Mouse (Mus musculus) myocyte (in vitro differentiated cells): ENCODE measurements around the gene Tnfrsf19. TPM values are rescaled to one million over a fixed set of nuclear protein-coding genes. Genes with fewer than 3 reads are reported as not detected.

ENCODE experiments used
- H3K27me3 ChIP-seq: one replicate; pipeline ENCODE4 v1.6.1; 2011; ENCODE audit not compliant: control insufficient read depth, insufficient read depth, insufficient read length
- H3K36me3 ChIP-seq: one replicate; pipeline ENCODE4 v1.6.1; 2011; ENCODE audit not compliant: control insufficient read depth, insufficient read depth
- H3K4me2 ChIP-seq: one replicate; pipeline ENCODE4 v1.6.1; 2011; ENCODE audit warnings: low read depth, control low read depth
- H3K4me3 ChIP-seq: one replicate; pipeline ENCODE4 v1.5.1; 2011; ENCODE audit warnings: mild to moderate bottlenecking, control low read depth, moderate library complexity
- H3K79me2 ChIP-seq: one replicate; pipeline ENCODE4 v1.6.1; 2011; ENCODE audit not compliant: control insufficient read depth, insufficient read depth
- H3ac ChIP-seq: one replicate; pipeline ENCODE4 v1.6.1; 2011; ENCODE audit not compliant: control insufficient read depth, insufficient read length
- CEBPB ChIP-seq: IDR thresholded peaks from 2 replicates; pipeline ENCODE4 v1.6.1; 2011; ENCODE audit warnings: mild to moderate bottlenecking, moderate library complexity; ENCODE audit not compliant: poor library complexity, insufficient read depth, severe bottlenecking
- E2F4 ChIP-seq: IDR thresholded peaks from one replicate; pipeline ENCODE4 v1.6.1; 2011; ENCODE audit warnings: mild to moderate bottlenecking, control low read depth, moderate library complexity; ENCODE audit not compliant: insufficient read depth
- MAX ChIP-seq: IDR thresholded peaks from one replicate; pipeline ENCODE4 v1.6.1; 2011; ENCODE audit warnings: low read depth, mild to moderate bottlenecking, control low read depth
- MYOD1 ChIP-seq, 3 experiments: IDR thresholded peaks; one replicate each; pipeline ENCODE4 v1.6.1; 2011; ENCODE audit warnings: control low read depth in 2 of 3, low read depth in 2 of 3, mild to moderate bottlenecking in 2 of 3, moderate library complexity in 1 of 3; ENCODE audit not compliant: insufficient read length in 2 of 3, control insufficient read depth in 1 of 3
- MYOG ChIP-seq, 3 experiments: IDR thresholded peaks; one replicate each; pipeline ENCODE4 v1.6.1; 2011; ENCODE audit warnings: control low read depth in 2 of 3, low read depth in 2 of 3, mild to moderate bottlenecking in 2 of 3; ENCODE audit not compliant: insufficient read length in 2 of 3, control insufficient read depth in 1 of 3, insufficient read depth in 1 of 3
- POLR2A ChIP-seq: IDR thresholded peaks from one replicate; pipeline ENCODE4 v1.6.1; 2011; ENCODE audit warnings: low read depth, mild to moderate bottlenecking, control low read depth, moderate library complexity; ENCODE audit not compliant: insufficient read length
- POLR2AphosphoS2 ChIP-seq: IDR thresholded peaks from one replicate; pipeline ENCODE4 v1.6.1; 2011; ENCODE audit warnings: low read depth, control low read depth; ENCODE audit not compliant: insufficient read length
- REST ChIP-seq: IDR thresholded peaks from one replicate; pipeline ENCODE4 v1.6.1; 2011; ENCODE audit warnings: mild to moderate bottlenecking, control low read depth, moderate library complexity; ENCODE audit not compliant: insufficient read depth, insufficient read length
- SRF ChIP-seq: IDR thresholded peaks from one replicate; pipeline ENCODE4 v1.6.1; 2011; ENCODE audit warnings: low read depth; ENCODE audit not compliant: control insufficient read depth, insufficient read length
- TCF12 ChIP-seq: IDR thresholded peaks from one replicate; pipeline ENCODE4 v1.6.1; 2011; ENCODE audit warnings: mild to moderate bottlenecking, control low read depth; ENCODE audit not compliant: poor library complexity, insufficient read depth, severe bottlenecking
- TCF3 ChIP-seq: IDR thresholded peaks from one replicate; pipeline ENCODE4 v1.6.1; 2011; ENCODE audit warnings: low read depth, control low read depth; ENCODE audit not compliant: insufficient read length
- USF1 ChIP-seq: IDR thresholded peaks from one replicate; pipeline ENCODE4 v1.6.1; 2011; ENCODE audit warnings: low read depth, mild to moderate bottlenecking, control low read depth, moderate library complexity
- polyA plus RNA-seq: library from polyadenylated mRNA; unstranded; fragments of >200 nt; fragmentation: generic; extraction: Trizol; gene quantifications from one replicate; pipeline ENCODE4 v1.2.1, GENCODE M21; 2012; ENCODE audit warnings: missing spikeins

Tnfrsf19 gene
- polyA plus RNA-seq, 1 experiment, result 0.80 TPM

- Histone ChIP-seq H3K36me3 (no peaks in the 10 kb centered on the region), H3K4me3 (no peak overlapping the region), H3K4me2 (no peak overlapping the region), H3K79me2 (no peaks in the 10 kb centered on the region), H3K27me3 (peaks cover 18% of the 10 kb centered on the region), H3ac (no peak overlapping the region)
- TF ChIP-seq CEBPB (no peak), MAX (no peak), POLR2AphosphoS2 (no peak), POLR2A (no peak), MYOD1 (IDR thresholded peaks at IDR 0.05; ENCODE audit: control insufficient read depth in 1 of 3, insufficient read length in 2 of 3, low read depth in 2 of 3) (no peak), TCF12 (no peak), E2F4 (no peak), USF1 (no peak), TCF3 (no peak), REST (no peak), SRF (no peak), MYOG (IDR thresholded peaks at IDR 0.05; ENCODE audit: control insufficient read depth in 1 of 3, insufficient read depth in 1 of 3, insufficient read length in 2 of 3, low read depth in 2 of 3) (no peak)
Measured at GRCm38 (mm10) chr14:60980244-60980887, 65.9 kb downstream of the Tnfrsf19 start.

GRCm38 (mm10) chr14:60978129-60978528, 68.2 kb downstream of the Tnfrsf19 start:
- Histone ChIP-seq H3ac (no peak overlapping the region), H3K4me2 (no peak overlapping the region), H3K27me3 (peaks cover 21% of the 10 kb centered on the region), H3K4me3 (no peak overlapping the region), H3K79me2 (no peaks in the 10 kb centered on the region), H3K36me3 (no peaks in the 10 kb centered on the region)
- no peak for TF ChIP-seq MYOD1 (IDR thresholded peaks at IDR 0.05; ENCODE audit: control insufficient read depth in 1 of 3, insufficient read length in 2 of 3, low read depth in 2 of 3)
- TF ChIP-seq TCF12, result no peak
- no peak for TF ChIP-seq POLR2AphosphoS2
- TF ChIP-seq E2F4, result no peak
- TF ChIP-seq MAX, result no peak
- no peak for TF ChIP-seq CEBPB
- no peak for TF ChIP-seq USF1

- H3ac ChIP-seq, result no peak overlapping the region
- TF ChIP-seq MAX (no peak), TCF3 (no peak), POLR2AphosphoS2 (no peak), MYOD1 (IDR thresholded peaks at IDR 0.05; ENCODE audit: control insufficient read depth in 1 of 3, insufficient read length in 2 of 3, low read depth in 2 of 3) (no peak), MYOG (IDR thresholded peaks at IDR 0.05; ENCODE audit: control insufficient read depth in 1 of 3, insufficient read depth in 1 of 3, insufficient read length in 2 of 3, low read depth in 2 of 3) (no peak), CEBPB (no peak), REST (no peak), POLR2A (no peak), E2F4 (no peak), USF1 (no peak), SRF (no peak), TCF12 (no peak)
Measured at GRCm38 (mm10) chr14:60976231-60976630, 70.1 kb downstream of the Tnfrsf19 start.

GRCm38 (mm10) chr14:60975736-60976135, 70.6 kb downstream of the Tnfrsf19 start:
- H3K27me3 ChIP-seq, result peaks cover 21% of the 10 kb centered on the region
- no peak overlapping the region for H3K4me3 ChIP-seq
- no peak for TF ChIP-seq TCF3
- TF ChIP-seq POLR2A, result no peak
- H3K79me2 ChIP-seq, result no peaks in the 10 kb centered on the region
- no peak overlapping the region for H3ac ChIP-seq
- no peaks in the 10 kb centered on the region for H3K36me3 ChIP-seq
- no peak overlapping the region for H3K4me2 ChIP-seq

More at GRCm38 (mm10) chr14:60976231-60976630, 70.1 kb downstream of the Tnfrsf19 start:
- no peak overlapping the region for H3K4me3 ChIP-seq
- no peak overlapping the region for H3K4me2 ChIP-seq
- peaks cover 21% of the 10 kb centered on the region for H3K27me3 ChIP-seq
- no peaks in the 10 kb centered on the region for H3K79me2 ChIP-seq
- H3K36me3 ChIP-seq, result no peaks in the 10 kb centered on the region

DNA sequence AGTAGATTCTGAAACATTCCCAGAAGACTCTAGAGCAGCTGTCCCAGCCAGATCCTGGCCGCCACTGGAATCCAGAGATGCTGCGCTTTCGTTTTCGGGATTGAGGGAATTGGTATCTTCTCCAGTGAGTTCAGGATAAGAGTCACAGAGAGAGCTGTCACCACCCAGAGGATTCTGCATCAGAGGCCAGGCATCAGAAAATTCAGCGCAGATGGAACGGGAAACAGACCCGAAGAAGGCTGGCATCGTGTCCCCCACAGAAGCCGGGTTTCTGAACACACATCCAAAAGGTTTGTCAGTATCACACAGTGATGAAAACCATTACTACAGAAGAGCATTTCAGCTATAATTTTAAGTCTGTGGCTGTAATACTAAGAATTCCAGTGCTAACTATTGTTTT, 75.3 kb downstream of the Tnfrsf19 start:
- H3K4me2 ChIP-seq, result no peak overlapping the region
- peaks cover 21% of the 10 kb centered on the region for H3K27me3 ChIP-seq
- no peak overlapping the region for H3K4me3 ChIP-seq
- no peaks in the 10 kb centered on the region for H3K79me2 ChIP-seq
- no peak overlapping the region for H3ac ChIP-seq
- no peaks in the 10 kb centered on the region for H3K36me3 ChIP-seq
- no peak for TF ChIP-seq TCF12
